Mouse (Mus musculus) small intestine, adult 2 months (tissue): ENCODE data around the gene Ruvbl2.

Source experiments
- CTCF ChIP-seq: fragments of 200-500 bp; IDR thresholded peaks from 2 replicates; pipeline ENCODE4 v1.5.1; 2012; ENCODE audit warnings: low read depth, mild to moderate bottlenecking, control low read depth, inconsistent platforms, low read length, moderate library complexity, mixed read lengths; ENCODE audit not compliant: insufficient replicate concordance, insufficient read length; ENCODE audit errors: extremely low read depth
- POLR2A ChIP-seq: fragments of 200-500 bp; IDR thresholded peaks from 2 replicates; pipeline ENCODE4 v1.6.1; 2012; ENCODE audit warnings: low read depth, mild to moderate bottlenecking, control low read depth, inconsistent platforms, low read length, moderate library complexity

- TF ChIP-seq CTCF (no peak), POLR2A (no peak)
Measured at GRCm38 (mm10) chr7:45463987-45464778, 26.3 kb upstream of the Ruvbl2 start.
